Mouse (Mus musculus): ENCODE data around the gene Mettl8.
A peak's percentile ranks its signal among the peaks of the same experiment; 100 is the strongest.

Gene Mettl8

GRCm38 (mm10) chr2:70989201-70990191 lies 65.9 kb downstream of the Mettl8 start:
- no peak for DNase-seq (ENCODE audit: low spot score in 2 of 2)

- DNase-seq (ENCODE audit: low spot score in 2 of 2), result peak in 1 of 2 experiments; percentile 35
Observed at GRCm38 (mm10) chr2:70978271-70978670, 77.1 kb downstream of the Mettl8 start.

- no peak for DNase-seq (ENCODE audit: low spot score in 2 of 2)
Observed at GRCm38 (mm10) chr2:70974769-70975168, 80.6 kb downstream of the Mettl8 start.

GRCm38 (mm10) chr2:70972795-70973518 lies 82.4 kb downstream of the Mettl8 start:
- DNase-seq (ENCODE audit: low spot score in 2 of 2), result no peak

- DNase-seq (ENCODE audit: low spot score in 2 of 2), result no peak
Observed at GRCm38 (mm10) chr2:70970158-70970741, 85.1 kb downstream of the Mettl8 start.

- peak; percentile 20 to 32 for DNase-seq (ENCODE audit: low spot score in 2 of 2)
Observed at GRCm38 (mm10) chr2:70968305-70968704, 87.1 kb downstream of the Mettl8 start.

- DNase-seq (ENCODE audit: low spot score in 2 of 2), result no peak
Observed at GRCm38 (mm10) chr2:70967216-70967615, 88.2 kb downstream of the Mettl8 start.

- DNase-seq (ENCODE audit: low spot score in 2 of 2), result peak; percentile 73 to 80
Observed at GRCm38 (mm10) chr2:70964809-70965208, 90.6 kb downstream of the Mettl8 start.

- DNase-seq (ENCODE audit: low spot score in 2 of 2), result no peak
Observed at GRCm38 (mm10) chr2:70962921-70963320, 92.5 kb downstream of the Mettl8 start.

GRCm38 (mm10) chr2:70961086-70961941 lies 94.1 kb downstream of the Mettl8 start:
- peak in 1 of 2 experiments; percentile 44 for DNase-seq (ENCODE audit: low spot score in 2 of 2)

GRCm38 (mm10) chr2:70960090-70960489 lies 95.3 kb downstream of the Mettl8 start:
- DNase-seq (ENCODE audit: low spot score in 2 of 2), result no peak

- DNase-seq (ENCODE audit: low spot score in 2 of 2), result no peak
Observed at GRCm38 (mm10) chr2:70959337-70959736, 96.0 kb downstream of the Mettl8 start.

- DNase-seq (ENCODE audit: low spot score in 2 of 2), result no peak
Observed at GRCm38 (mm10) chr2:70958536-70958935, 96.8 kb downstream of the Mettl8 start.

GRCm38 (mm10) chr2:70953616-70954015 lies 101.8 kb downstream of the Mettl8 start:
- peak in 1 of 2 experiments; percentile 14 for DNase-seq (ENCODE audit: low spot score in 2 of 2)

- no peak for DNase-seq (ENCODE audit: low spot score in 2 of 2)
Observed at GRCm38 (mm10) chr2:70951944-70952343, 103.4 kb downstream of the Mettl8 start.

GRCm38 (mm10) chr2:70944511-70945305 lies 110.7 kb downstream of the Mettl8 start:
- peak; percentile 38 to 52 for DNase-seq (ENCODE audit: low spot score in 2 of 2)

- no peak for DNase-seq (ENCODE audit: low spot score in 2 of 2)
Observed at GRCm38 (mm10) chr2:70940826-70941225, 114.6 kb downstream of the Mettl8 start.

GRCm38 (mm10) chr2:70938844-70939494 lies 116.4 kb downstream of the Mettl8 start:
- peak; percentile 28 to 30 for DNase-seq (ENCODE audit: low spot score in 2 of 2)

- no peak for DNase-seq (ENCODE audit: low spot score in 2 of 2)
Observed at GRCm38 (mm10) chr2:70934772-70935171, 120.6 kb downstream of the Mettl8 start.

- DNase-seq (ENCODE audit: low spot score in 2 of 2), result no peak
Observed at GRCm38 (mm10) chr2:70933516-70933915, 121.9 kb downstream of the Mettl8 start.

Measured in spleen, postnatal 36 days (tissue).